Mouse (Mus musculus): ENCODE measurements around the gene Ifit1bl1.

The Ifit1bl1 gene

GRCm38 (mm10) chr19:34546211-34546610, 55.5 kb downstream of the Ifit1bl1 start:
- DNase-seq (ENCODE audit: low spot score in 2 of 2), result no peak

Measured in right cerebral cortex, postnatal 36 days (tissue).